Mouse (Mus musculus): Measurements from ENCODE around the gene Lmo3.

DNA sequence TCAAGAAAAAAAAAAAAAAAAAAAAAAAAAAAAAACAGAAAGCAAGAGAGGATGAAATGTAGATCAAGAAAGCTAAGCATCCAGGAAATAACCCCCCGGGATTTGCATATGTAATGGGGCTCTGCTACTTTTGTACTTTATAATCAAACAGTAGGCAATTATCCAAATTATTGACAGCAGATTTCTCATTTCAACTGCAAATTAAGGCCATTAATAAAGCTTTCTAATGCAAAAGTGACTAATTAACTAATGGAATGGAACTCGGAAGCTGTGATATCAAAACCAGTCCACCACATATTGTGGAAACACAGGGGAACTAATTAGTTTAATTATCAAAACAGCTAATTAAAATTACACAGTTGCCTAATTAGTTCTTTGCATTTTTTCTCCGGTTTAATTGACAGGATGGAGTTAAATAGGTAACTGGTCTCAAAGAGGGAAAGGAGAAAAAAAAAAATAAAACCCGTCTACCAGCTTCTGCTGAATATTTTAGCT lies 785 bp upstream of the Lmo3 start:
- no peak for TF ChIP-seq CTCF (IDR thresholded peaks at IDR 0.05; ENCODE audit: borderline replicate concordance, insufficient read depth, low read length)
- no peak for TF ChIP-seq POLR2A (IDR thresholded peaks at IDR 0.05; ENCODE audit: low read depth, low read length)
